Mouse (Mus musculus) midbrain, embryonic 12.5 days (tissue): ENCODE data around the gene Ror1. TPM values are rescaled to one million over a fixed set of nuclear protein-coding genes. Genes with fewer than 3 reads are reported as not detected.

Source experiments
- ATAC-seq: fragments of 200-750 bp; cut with Nextera tagmentation; 2 replicates; pipeline ENCODE4 v1.8.0; 2017; ENCODE audit warnings: low read depth, moderate TSS enrichment, moderate library complexity; ENCODE audit not compliant: low FRiP score
- H3K27ac ChIP-seq: fragments of 300-500 bp; sonication (generic); replicated peaks from 2 replicates; pipeline ENCODE4 v1.5.1; 2016; ENCODE audit warnings: mild to moderate bottlenecking
- H3K27me3 ChIP-seq: fragments of 300-500 bp; sonication (generic); 2 replicates; pipeline ENCODE4 v1.6.1; 2016; ENCODE audit warnings: mild to moderate bottlenecking
- H3K36me3 ChIP-seq: fragments of 300-500 bp; sonication (generic); 2 replicates; pipeline ENCODE4 v1.6.1; 2016
- H3K4me1 ChIP-seq: fragments of 300-500 bp; sonication (generic); 2 replicates; pipeline ENCODE4 v1.6.1; 2016
- H3K4me2 ChIP-seq: fragments of 300-500 bp; sonication (generic); replicated peaks from 2 replicates; pipeline ENCODE4 v1.6.1; 2016; ENCODE audit warnings: mild to moderate bottlenecking, moderate library complexity
- H3K4me3 ChIP-seq: fragments of 300-500 bp; sonication (generic); 2 replicates; pipeline ENCODE4 v1.5.1; 2016; ENCODE audit warnings: mild to moderate bottlenecking
- H3K9ac ChIP-seq: fragments of 300-500 bp; sonication (generic); replicated peaks from 2 replicates; pipeline ENCODE4 v1.6.1; 2016; ENCODE audit warnings: mild to moderate bottlenecking, moderate library complexity
- H3K9me3 ChIP-seq: fragments of 300-500 bp; sonication (generic); 2 replicates; pipeline ENCODE4 v1.6.1; 2016; ENCODE audit warnings: mild to moderate bottlenecking
- WGBS: fragments of 180-500 bp; shearing (Covaris S2); methylation state at CpG from one replicate; pipeline ENCODE4 v1.1.7; 2016; 5-methylcytosine and 5-hydroxymethylcytosine counted together
- polyA plus RNA-seq: library from polyadenylated mRNA; unstranded; fragments of >200 nt; fragmentation: Nextera tagmentation; extraction: Ambion mirVana; gene quantifications from 2 replicates; pipeline ENCODE4 v1.2.1, GENCODE M21; 2016

Ror1 gene
- polyA plus RNA-seq, 1 experiment from 2014 or later, result 6.3 TPM

DNA sequence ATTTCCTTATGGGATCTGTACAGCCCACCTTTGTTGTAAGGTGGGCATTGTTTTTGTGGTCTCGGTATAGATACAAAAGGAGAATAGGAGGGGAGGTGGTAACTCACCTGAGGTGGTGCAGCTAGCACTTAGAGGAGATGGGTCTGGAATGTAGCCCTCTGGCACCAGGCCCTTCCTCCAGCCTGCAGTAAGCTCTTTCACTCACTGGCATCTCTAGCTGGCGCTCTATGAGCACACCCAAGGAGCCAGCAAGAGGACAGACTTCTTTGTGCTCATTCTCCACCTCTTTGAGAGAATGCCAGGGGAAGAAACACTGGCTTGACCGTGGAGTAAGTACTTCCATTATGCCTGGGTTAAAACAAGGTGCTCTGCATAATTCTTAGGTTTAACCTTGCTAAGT, 36.7 kb downstream of the Ror1 start:
- no peaks in the 10 kb centered on the region for H3K4me1 ChIP-seq
- ATAC-seq, result no peak
- H3K27me3 ChIP-seq, result no peaks in the 10 kb centered on the region
- H3K27ac ChIP-seq, result no peak overlapping the region
- no peak overlapping the region for H3K4me2 ChIP-seq
- H3K36me3 ChIP-seq, result no peaks in the 10 kb centered on the region
- no peak overlapping the region for H3K9ac ChIP-seq
- H3K9me3 ChIP-seq, result no peaks in the 10 kb centered on the region
- WGBS, result 88% methylated on average over 3 of the region's 3 CpGs
- no peak overlapping the region for H3K4me3 ChIP-seq

DNA sequence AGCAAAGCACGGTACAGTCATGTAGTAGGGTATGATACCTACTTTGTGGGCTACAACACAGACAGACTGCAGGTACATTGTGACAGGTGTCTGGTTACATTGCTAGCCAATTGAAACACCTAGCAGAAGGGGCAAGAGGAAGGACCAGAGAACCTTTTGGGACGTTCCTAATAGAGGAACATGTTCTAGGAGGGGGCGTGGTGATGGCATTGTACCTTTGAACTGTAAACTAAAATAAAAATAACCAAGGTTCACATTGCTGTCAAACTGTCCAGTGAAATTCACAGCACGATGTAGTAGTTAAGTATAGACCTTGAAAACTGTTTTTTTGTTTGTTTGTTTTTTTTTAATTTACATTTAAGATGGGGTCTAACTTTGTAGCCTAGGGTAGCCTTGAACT, 40.5 kb downstream of the Ror1 start:
- 93% methylated on average over 4 of the region's 4 CpGs for WGBS
- Histone ChIP-seq H3K4me2 (no peak overlapping the region), H3K27me3 (no peaks in the 10 kb centered on the region), H3K4me1 (no peaks in the 10 kb centered on the region), H3K4me3 (no peak overlapping the region), H3K27ac (no peak overlapping the region), H3K9me3 (no peaks in the 10 kb centered on the region), H3K36me3 (no peaks in the 10 kb centered on the region), H3K9ac (no peak overlapping the region)
- no peak for ATAC-seq

DNA sequence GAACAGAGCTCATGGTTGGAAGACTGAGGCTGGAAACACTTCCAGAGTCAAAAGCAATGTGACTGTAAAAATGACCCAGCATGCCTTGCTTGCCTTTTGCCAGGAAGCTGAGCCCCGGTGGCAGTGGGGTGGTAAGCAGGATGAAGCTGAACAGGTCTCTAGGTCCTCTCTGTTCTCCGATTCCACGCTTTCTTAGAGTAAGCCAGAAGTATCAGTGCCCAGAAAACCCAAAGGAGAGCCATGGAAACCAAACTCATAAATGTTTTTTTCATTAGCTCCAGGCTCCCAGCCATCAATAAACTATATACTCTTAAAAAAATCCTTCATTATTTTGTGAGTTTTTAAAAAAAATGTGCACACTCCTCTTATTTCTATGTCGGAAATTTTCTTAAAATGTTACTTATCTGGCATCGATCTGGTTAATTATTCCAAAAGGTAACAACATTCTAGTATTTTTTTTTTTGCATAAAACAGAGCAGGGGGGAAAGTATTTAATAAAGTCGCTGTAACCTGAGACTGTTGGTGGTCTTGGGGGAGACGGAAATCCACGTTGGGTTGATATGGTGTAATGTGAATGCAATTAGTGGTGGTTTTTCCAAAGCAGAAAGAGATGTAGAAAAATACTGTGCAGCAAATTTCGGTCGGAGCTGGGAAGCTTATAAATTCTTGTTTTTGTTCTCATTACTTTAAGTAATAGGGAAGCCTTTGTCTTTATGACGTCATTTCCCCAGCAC, 41.7 kb downstream of the Ror1 start:
- ATAC-seq, result no peak
- WGBS, result 88% methylated on average over 11 of the region's 11 CpGs
- Histone ChIP-seq H3K9me3 (no peaks in the 10 kb centered on the region), H3K4me2 (no peak overlapping the region), H3K27me3 (no peaks in the 10 kb centered on the region), H3K4me3 (no peak overlapping the region), H3K9ac (no peak overlapping the region), H3K36me3 (no peaks in the 10 kb centered on the region), H3K4me1 (no peaks in the 10 kb centered on the region), H3K27ac (no peak overlapping the region)

DNA sequence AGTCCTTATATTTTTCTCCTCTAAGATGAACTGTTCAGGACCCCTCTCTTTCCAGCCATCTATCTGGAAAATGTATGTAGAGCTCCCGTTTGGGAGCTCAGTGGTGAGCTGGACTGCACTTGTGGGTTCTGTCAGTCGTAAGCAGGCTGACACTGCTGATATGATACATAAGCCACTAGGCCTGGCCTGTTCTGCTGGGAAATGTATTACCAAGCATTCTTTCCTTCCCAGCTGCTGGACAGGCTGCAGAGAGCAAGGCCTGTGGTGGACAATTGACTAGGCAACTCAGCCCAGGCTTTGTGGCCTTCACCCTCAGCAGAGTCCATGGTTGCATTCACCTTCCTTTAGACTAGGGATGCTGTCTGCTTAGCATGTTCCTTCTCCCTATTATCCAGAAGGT, 46.0 kb downstream of the Ror1 start:
- no peaks in the 10 kb centered on the region for H3K4me1 ChIP-seq
- ATAC-seq, result no peak
- H3K4me2 ChIP-seq, result no peak overlapping the region
- H3K27me3 ChIP-seq, result no peaks in the 10 kb centered on the region
- no peaks in the 10 kb centered on the region for H3K36me3 ChIP-seq
- no peak overlapping the region for H3K27ac ChIP-seq
- no peaks in the 10 kb centered on the region for H3K9me3 ChIP-seq
- no peak overlapping the region for H3K4me3 ChIP-seq
- WGBS, result 88% methylated on average over 2 of the region's 2 CpGs
- no peak overlapping the region for H3K9ac ChIP-seq

DNA sequence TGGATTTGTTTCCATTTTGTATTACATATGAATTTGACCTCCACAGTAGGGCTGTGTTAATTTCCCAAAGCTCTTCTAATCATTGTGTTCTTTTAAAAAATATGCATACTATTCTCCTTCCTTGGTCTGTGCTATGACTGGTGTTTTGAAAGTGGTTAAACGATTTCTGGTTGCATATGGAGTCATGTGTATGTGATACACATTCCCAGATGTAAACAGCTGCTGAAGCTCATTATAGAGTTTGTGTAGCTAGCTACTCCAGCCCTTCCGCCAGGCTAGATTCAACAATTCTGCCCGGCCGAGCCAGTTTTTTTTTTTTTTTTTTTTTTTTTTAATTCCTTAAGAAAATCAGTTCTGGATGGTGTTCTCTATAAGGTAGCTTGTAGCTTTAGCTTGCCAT, 49.2 kb downstream of the Ror1 start:
- no peak overlapping the region for H3K9ac ChIP-seq
- no peak overlapping the region for H3K4me2 ChIP-seq
- no peak for ATAC-seq
- no peaks in the 10 kb centered on the region for H3K36me3 ChIP-seq
- WGBS, result 80% methylated on average over 4 of the region's 4 CpGs
- no peaks in the 10 kb centered on the region for H3K4me1 ChIP-seq
- no peaks in the 10 kb centered on the region for H3K9me3 ChIP-seq
- no peak overlapping the region for H3K4me3 ChIP-seq
- no peaks in the 10 kb centered on the region for H3K27me3 ChIP-seq
- no peak overlapping the region for H3K27ac ChIP-seq

DNA sequence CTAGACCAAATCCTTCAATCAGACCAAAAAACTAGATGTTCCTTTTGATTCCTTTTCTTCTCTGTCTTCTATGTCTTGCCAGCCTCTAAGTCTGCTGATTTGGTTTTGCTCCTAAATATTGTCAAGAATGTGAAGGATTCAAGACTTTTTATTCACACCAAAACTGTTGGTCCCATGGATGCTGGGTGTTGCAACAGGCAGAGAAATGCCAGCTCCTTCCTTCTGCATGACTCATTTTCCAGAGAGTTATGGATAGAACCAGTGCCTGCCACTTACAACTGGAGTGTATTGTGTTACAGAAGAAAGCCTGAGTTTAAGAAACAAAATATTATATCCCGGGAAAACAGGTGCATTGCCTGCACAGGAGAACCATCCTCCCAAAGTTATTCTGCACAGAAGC, 55.2 kb downstream of the Ror1 start:
- WGBS, result 90% methylated on average over 1 of the region's 1 CpGs
- no peak overlapping the region for H3K27ac ChIP-seq
- no peaks in the 10 kb centered on the region for H3K36me3 ChIP-seq
- H3K27me3 ChIP-seq, result no peaks in the 10 kb centered on the region
- no peak overlapping the region for H3K4me2 ChIP-seq
- H3K9ac ChIP-seq, result no peak overlapping the region
- H3K4me1 ChIP-seq, result peaks cover 8% of the 10 kb centered on the region; the same call in 1 of the 2 replicates
- ATAC-seq, result no peak
- no peaks in the 10 kb centered on the region for H3K9me3 ChIP-seq
- no peak overlapping the region for H3K4me3 ChIP-seq

DNA sequence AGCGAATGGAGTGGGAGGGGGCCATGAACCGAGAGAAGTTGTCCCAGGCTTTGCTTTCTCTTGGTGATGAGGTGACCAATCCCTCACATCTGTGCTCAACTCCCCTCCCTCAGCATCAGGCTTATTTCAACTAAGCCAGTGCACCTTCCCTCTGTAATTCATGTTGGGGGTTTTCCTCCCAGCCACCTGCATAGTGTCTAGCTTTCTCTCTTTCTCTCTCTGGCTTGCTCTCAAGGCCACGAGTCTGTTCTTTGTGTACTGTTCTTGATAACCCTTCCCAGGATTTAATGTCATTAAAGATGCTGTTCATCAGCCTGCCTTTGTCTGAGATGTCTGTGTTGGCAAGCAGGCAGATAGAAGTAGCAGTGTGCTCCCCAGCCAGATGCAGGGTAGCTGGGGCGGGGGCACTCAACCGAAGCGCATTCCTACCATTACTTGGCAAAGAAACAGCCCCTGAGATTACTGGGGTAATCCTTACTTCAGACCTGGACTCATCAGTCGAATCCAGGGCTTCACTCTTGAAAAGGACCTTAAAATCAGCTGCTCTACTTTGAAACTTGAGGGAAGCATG, 59.1 kb downstream of the Ror1 start:
- H3K9me3 ChIP-seq, result no peaks in the 10 kb centered on the region
- no peak overlapping the region for H3K27ac ChIP-seq
- ATAC-seq, result 0 out of 2 replicates have a peak, but pooled peaks have one; percentile 34

DNA sequence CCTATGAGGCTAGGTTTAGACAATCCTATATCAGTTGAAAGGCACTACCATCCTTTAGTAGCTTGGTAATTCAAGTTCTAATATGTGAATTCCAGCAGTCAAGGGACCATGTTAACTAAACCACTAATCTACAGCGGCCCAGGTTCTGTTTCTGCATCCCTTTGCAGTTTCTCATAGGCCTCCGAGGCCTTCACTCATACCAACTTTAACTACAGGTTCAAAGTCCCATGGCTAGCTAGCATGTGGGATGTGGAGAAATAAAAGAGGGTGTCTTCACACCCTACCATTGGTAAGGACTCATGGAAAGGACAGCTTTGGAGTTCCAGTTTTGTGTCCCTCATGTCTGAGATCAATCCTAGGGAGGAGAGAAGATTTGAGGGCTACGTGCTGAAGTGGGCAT, 60.1 kb downstream of the Ror1 start:
- Histone ChIP-seq H3K27ac (no peak overlapping the region), H3K27me3 (no peaks in the 10 kb centered on the region), H3K4me3 (no peak overlapping the region), H3K9me3 (no peaks in the 10 kb centered on the region), H3K4me1 (peaks cover 8% of the 10 kb centered on the region; the same call in 1 of the 2 replicates), H3K9ac (no peak overlapping the region), H3K4me2 (no peak overlapping the region), H3K36me3 (no peaks in the 10 kb centered on the region)
- 89% methylated on average over 3 of the region's 3 CpGs for WGBS
- no peak for ATAC-seq

More for the DNA sequence above, 59.1 kb downstream of the Ror1 start:
- H3K4me3 ChIP-seq, result no peak overlapping the region
- 39% methylated on average over 7 of the region's 7 CpGs for WGBS
- no peak overlapping the region for H3K4me2 ChIP-seq
- H3K27me3 ChIP-seq, result no peaks in the 10 kb centered on the region
- H3K36me3 ChIP-seq, result no peaks in the 10 kb centered on the region
- H3K9ac ChIP-seq, result no peak overlapping the region
- H3K4me1 ChIP-seq, result peaks cover 8% of the 10 kb centered on the region; the same call in 1 of the 2 replicates

DNA sequence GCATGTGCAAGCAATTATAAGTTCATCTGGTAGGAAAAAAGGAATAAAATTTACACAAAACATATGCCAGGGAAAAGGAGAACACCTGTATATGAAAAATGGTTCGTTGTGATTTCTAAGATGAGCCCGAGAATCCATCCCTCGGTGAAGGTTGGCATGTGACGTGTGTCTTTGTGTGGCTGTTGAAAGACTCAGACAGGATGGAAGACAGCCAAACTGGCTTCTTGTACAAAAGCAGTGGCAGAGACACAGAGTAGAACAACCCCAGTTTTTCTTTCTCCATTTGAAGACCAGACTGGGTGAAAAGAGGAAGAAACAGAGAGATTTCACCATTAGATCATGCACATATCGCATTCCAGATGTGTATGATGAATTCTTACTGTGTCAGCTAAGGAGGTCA, 62.8 kb downstream of the Ror1 start:
- H3K9ac ChIP-seq, result no peak overlapping the region
- no peaks in the 10 kb centered on the region for H3K27me3 ChIP-seq
- ATAC-seq, result no peak
- no peak overlapping the region for H3K27ac ChIP-seq
- H3K4me2 ChIP-seq, result no peak overlapping the region
- WGBS, result 90% methylated on average over 5 of the region's 5 CpGs
- H3K36me3 ChIP-seq, result no peaks in the 10 kb centered on the region
- peaks cover 8% of the 10 kb centered on the region; the same call in 1 of the 2 replicates for H3K4me1 ChIP-seq
- H3K4me3 ChIP-seq, result no peak overlapping the region
- no peaks in the 10 kb centered on the region for H3K9me3 ChIP-seq

DNA sequence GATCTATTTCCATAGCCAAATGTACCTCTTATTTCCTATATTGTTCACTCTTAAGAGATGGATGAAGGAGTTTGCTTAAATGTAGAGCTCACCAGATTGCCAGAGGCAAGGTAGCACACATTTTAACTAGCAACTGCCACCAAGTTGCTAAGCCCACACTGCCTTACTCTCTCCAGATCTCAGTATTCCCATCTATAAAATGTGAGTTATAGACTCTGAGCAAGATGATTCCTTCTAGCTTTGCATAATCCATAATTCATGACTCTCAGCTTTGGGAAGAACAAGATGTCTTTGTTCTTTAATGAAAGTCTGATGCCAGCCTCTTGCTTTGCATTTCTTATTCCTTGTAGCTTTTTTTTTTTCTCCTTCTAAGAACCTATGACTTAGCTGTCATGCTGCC, 64.6 kb downstream of the Ror1 start:
- no peaks in the 10 kb centered on the region for H3K27me3 ChIP-seq
- no peaks in the 10 kb centered on the region for H3K9me3 ChIP-seq
- H3K4me1 ChIP-seq, result no peaks in the 10 kb centered on the region
- no peak overlapping the region for H3K27ac ChIP-seq
- no peak overlapping the region for H3K9ac ChIP-seq
- no peak overlapping the region for H3K4me2 ChIP-seq
- no peak for ATAC-seq
- H3K36me3 ChIP-seq, result no peaks in the 10 kb centered on the region
- no peak overlapping the region for H3K4me3 ChIP-seq

DNA sequence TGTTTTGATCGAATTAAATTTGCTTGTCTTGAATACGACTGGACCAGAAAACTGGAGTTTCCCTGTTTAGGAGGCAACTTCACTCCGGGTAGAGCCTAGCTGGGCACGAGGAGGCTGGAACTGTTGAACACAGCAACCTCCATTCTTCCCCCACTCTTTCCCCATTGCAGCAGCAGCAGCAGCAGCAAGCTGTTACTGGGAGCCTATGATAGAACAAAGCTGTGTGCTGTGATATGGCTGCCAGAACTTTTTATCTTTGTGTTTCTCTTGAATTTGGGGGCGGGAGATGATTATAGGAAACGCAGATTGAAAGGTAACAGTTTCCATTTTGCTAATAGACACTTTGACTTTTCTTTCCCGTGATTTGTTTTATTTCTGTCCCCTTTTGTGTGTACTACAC, 70.2 kb downstream of the Ror1 start:
- H3K36me3 ChIP-seq, result no peaks in the 10 kb centered on the region
- H3K4me2 ChIP-seq, result no peak overlapping the region
- H3K9me3 ChIP-seq, result no peaks in the 10 kb centered on the region
- ATAC-seq, result no peak
- WGBS, result 84% methylated on average over 7 of the region's 7 CpGs
- H3K9ac ChIP-seq, result no peak overlapping the region
- 0 out of 2 replicates have a peak, but pooled peaks cover 9% of the 10 kb centered on the region for H3K4me1 ChIP-seq
- peaks cover 3% of the 10 kb centered on the region; the same call in 1 of the 2 replicates for H3K27me3 ChIP-seq
- no peak overlapping the region for H3K4me3 ChIP-seq
- no peak overlapping the region for H3K27ac ChIP-seq

DNA sequence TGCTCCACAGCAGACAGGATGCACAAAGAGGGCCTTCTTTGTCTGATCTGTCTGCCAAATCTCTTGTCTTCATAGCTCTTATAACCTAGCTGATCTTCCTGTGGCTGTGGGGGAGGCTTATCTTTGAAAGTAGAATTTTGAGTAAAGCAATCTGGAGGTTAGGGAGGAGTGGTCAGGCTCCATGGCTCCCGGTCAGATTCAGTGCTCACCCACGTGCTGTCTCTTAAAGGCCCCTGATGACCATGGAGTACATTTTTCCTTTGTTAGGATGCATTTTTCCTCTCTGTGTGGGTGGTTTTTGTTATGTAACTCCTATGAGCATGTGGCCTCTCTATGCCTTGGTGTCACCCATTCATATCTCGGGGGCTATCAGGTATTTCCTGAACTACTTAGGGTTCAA, 71.3 kb downstream of the Ror1 start:
- 57% methylated on average over 3 of the region's 3 CpGs for WGBS
- no peak for ATAC-seq
- H3K9ac ChIP-seq, result no peak overlapping the region
- no peaks in the 10 kb centered on the region for H3K36me3 ChIP-seq
- no peak overlapping the region for H3K27ac ChIP-seq
- H3K4me1 ChIP-seq, result peaks cover 14% of the 10 kb centered on the region; the same call in 1 of the 2 replicates
- H3K4me2 ChIP-seq, result no peak overlapping the region
- no peak overlapping the region for H3K4me3 ChIP-seq
- H3K9me3 ChIP-seq, result no peaks in the 10 kb centered on the region
- H3K27me3 ChIP-seq, result peaks cover 6% of the 10 kb centered on the region
